Mouse (Mus musculus) right cerebral cortex, postnatal 4 days (tissue): ENCODE results near the gene Znhit6.

Source experiments
- DNase-seq: peaks from one replicate; pipeline ENCODE4 v3.0.0-alpha.2; 2022

Gene Znhit6

GRCm38 (mm10) chr3:145575743-145576481, at the start of gene Znhit6:
TSS of gene Znhit6 (plus strand) at chr3:145576205.
- DNase-seq: peak; percentile 89

- no peak for DNase-seq
Observed at GRCm38 (mm10) chr3:145537870-145538269, 38.1 kb upstream of the Znhit6 start.

- DNase-seq: no peak
Observed at GRCm38 (mm10) chr3:145548441-145549415, 27.3 kb upstream of the Znhit6 start.

GRCm38 (mm10) chr3:145550216-145550615, 25.8 kb upstream of the Znhit6 start:
- no peak for DNase-seq

- DNase-seq: no peak
Observed at GRCm38 (mm10) chr3:145554388-145554787, 21.6 kb upstream of the Znhit6 start.

GRCm38 (mm10) chr3:145556206-145556605, 19.8 kb upstream of the Znhit6 start:
- no peak for DNase-seq

GRCm38 (mm10) chr3:145559675-145560074, 16.3 kb upstream of the Znhit6 start:
- no peak for DNase-seq

- no peak for DNase-seq
Observed at GRCm38 (mm10) chr3:145560117-145560516, 15.9 kb upstream of the Znhit6 start.

GRCm38 (mm10) chr3:145574468-145574867, 1.5 kb upstream of the Znhit6 start:
- no peak for DNase-seq

GRCm38 (mm10) chr3:145575340-145575739, 665 bp upstream of the Znhit6 start:
- no peak for DNase-seq

- DNase-seq: no peak
Observed at GRCm38 (mm10) chr3:145576482-145576822, 447 bp downstream of the Znhit6 start.

GRCm38 (mm10) chr3:145576876-145577275, 871 bp downstream of the Znhit6 start:
- DNase-seq: no peak

GRCm38 (mm10) chr3:145583043-145583442, 7.0 kb downstream of the Znhit6 start:
- DNase-seq: no peak

GRCm38 (mm10) chr3:145583522-145584200, 7.7 kb downstream of the Znhit6 start:
- DNase-seq: no peak

- no peak for DNase-seq
Observed at GRCm38 (mm10) chr3:145590562-145590961, 14.6 kb downstream of the Znhit6 start.

GRCm38 (mm10) chr3:145591841-145592542, 16.0 kb downstream of the Znhit6 start:
- DNase-seq: no peak

GRCm38 (mm10) chr3:145595354-145595753, 19.3 kb downstream of the Znhit6 start:
- no peak for DNase-seq

GRCm38 (mm10) chr3:145599059-145599458, 23.1 kb downstream of the Znhit6 start:
- no peak for DNase-seq

GRCm38 (mm10) chr3:145600801-145601200, 24.8 kb downstream of the Znhit6 start:
- DNase-seq: no peak

- no peak for DNase-seq
Observed at GRCm38 (mm10) chr3:145601345-145601744, 25.3 kb downstream of the Znhit6 start.

- no peak for DNase-seq
Observed at GRCm38 (mm10) chr3:145602410-145603206, 26.6 kb downstream of the Znhit6 start.
